Mouse (Mus musculus): ENCODE results near the gene Bid. TPM values are rescaled to one million over a fixed set of nuclear protein-coding genes. Genes with fewer than 3 reads are reported as not detected.
A peak's percentile ranks its signal among the peaks of the same experiment; 100 is the strongest.

The Bid gene
- 26.8 and 29.1 TPM in 2 replicates for polyA plus RNA-seq (2015; fragmentation: Nextera tagmentation; extraction: Ambion mirVana)

GRCm38 (mm10) chr6:120916074-120916971 is at the start of gene Bid:
Gene Bid (minus strand): TSS chr6:120916853.
- Histone ChIP-seq H3K36me3 (ENCODE audit: insufficient read depth, low read length) (no peaks in the 10 kb centered on the region), H3K27ac (ENCODE audit: low read length) (no peak within 1 kb of the TSS), H3K4me3 (ENCODE audit: low read length) (peak within 1 kb of the TSS; percentile 61), H3K9me3 (ENCODE audit: low read length) (no peaks in the 10 kb centered on the region), H3K27me3 (ENCODE audit: insufficient read depth, low read length) (no peaks in the 10 kb centered on the region), H3K4me2 (replicated peaks; ENCODE audit: low read depth, low read length) (peak within 1 kb of the TSS; percentile 96), H3K4me1 (ENCODE audit: insufficient read depth, low read length) (peaks cover 14% of the 10 kb centered on the region), H3K9ac (replicated peaks; ENCODE audit: low read length) (peak within 1 kb of the TSS; percentile 68)
- WGBS = 2% methylated on average over 58 of the region's 67 CpGs
- ATAC-seq (ENCODE audit: low FRiP score, low TSS enrichment) = peak; percentile 91

- 55% methylated on average over 13 of the region's 13 CpGs for WGBS
- H3K4me2 ChIP-seq (replicated peaks; ENCODE audit: low read depth, low read length) = no peak overlapping the region
- H3K9me3 ChIP-seq (ENCODE audit: low read length) = no peaks in the 10 kb centered on the region
- H3K9ac ChIP-seq (replicated peaks; ENCODE audit: low read length) = no peak overlapping the region
- H3K36me3 ChIP-seq (ENCODE audit: insufficient read depth, low read length) = no peaks in the 10 kb centered on the region
- ATAC-seq (ENCODE audit: low FRiP score, low TSS enrichment) = no peak
- H3K4me1 ChIP-seq (ENCODE audit: insufficient read depth, low read length) = no peaks in the 10 kb centered on the region
- H3K4me3 ChIP-seq (ENCODE audit: low read length) = no peak overlapping the region
- no peaks in the 10 kb centered on the region for H3K27me3 ChIP-seq (ENCODE audit: insufficient read depth, low read length)
- H3K27ac ChIP-seq (ENCODE audit: low read length) = no peak overlapping the region
Measured at GRCm38 (mm10) chr6:120965814-120966213, 49.2 kb upstream of the Bid start.

- no peaks in the 10 kb centered on the region for H3K27me3 ChIP-seq (ENCODE audit: insufficient read depth, low read length)
- H3K4me2 ChIP-seq (replicated peaks; ENCODE audit: low read depth, low read length) = no peak overlapping the region
- no peak for ATAC-seq (ENCODE audit: low FRiP score, low TSS enrichment)
- no peak overlapping the region for H3K9ac ChIP-seq (replicated peaks; ENCODE audit: low read length)
- H3K9me3 ChIP-seq (ENCODE audit: low read length) = no peaks in the 10 kb centered on the region
- 85% methylated on average over 3 of the region's 3 CpGs for WGBS
- no peaks in the 10 kb centered on the region; the same call in 1 of the 2 replicates for H3K36me3 ChIP-seq (ENCODE audit: insufficient read depth, low read length)
- no peak overlapping the region for H3K4me3 ChIP-seq (ENCODE audit: low read length)
- no peak overlapping the region for H3K27ac ChIP-seq (ENCODE audit: low read length)
- H3K4me1 ChIP-seq (ENCODE audit: insufficient read depth, low read length) = no peaks in the 10 kb centered on the region
Measured at GRCm38 (mm10) chr6:120964179-120964578, 47.5 kb upstream of the Bid start.

- no peak for ATAC-seq (ENCODE audit: low FRiP score, low TSS enrichment)
- Histone ChIP-seq H3K27ac (ENCODE audit: low read length) (no peak overlapping the region), H3K4me3 (ENCODE audit: low read length) (no peak overlapping the region), H3K4me1 (ENCODE audit: insufficient read depth, low read length) (no peaks in the 10 kb centered on the region), H3K36me3 (ENCODE audit: insufficient read depth, low read length) (peaks cover 27% of the 10 kb centered on the region), H3K27me3 (ENCODE audit: insufficient read depth, low read length) (no peaks in the 10 kb centered on the region), H3K9me3 (ENCODE audit: low read length) (no peaks in the 10 kb centered on the region), H3K4me2 (replicated peaks; ENCODE audit: low read depth, low read length) (no peak overlapping the region), H3K9ac (replicated peaks; ENCODE audit: low read length) (no peak overlapping the region)
- 88% methylated on average over 9 of the region's 9 CpGs for WGBS
Measured at GRCm38 (mm10) chr6:120960338-120961030, 43.8 kb upstream of the Bid start.

GRCm38 (mm10) chr6:120957331-120957730 is 40.7 kb upstream of the Bid start:
- no peak overlapping the region for H3K27ac ChIP-seq (ENCODE audit: low read length)
- H3K4me2 ChIP-seq (replicated peaks; ENCODE audit: low read depth, low read length) = no peak overlapping the region
- H3K27me3 ChIP-seq (ENCODE audit: insufficient read depth, low read length) = no peaks in the 10 kb centered on the region
- H3K36me3 ChIP-seq (ENCODE audit: insufficient read depth, low read length) = peaks cover 28% of the 10 kb centered on the region
- H3K9me3 ChIP-seq (ENCODE audit: low read length) = no peaks in the 10 kb centered on the region
- no peaks in the 10 kb centered on the region for H3K4me1 ChIP-seq (ENCODE audit: insufficient read depth, low read length)
- no peak overlapping the region for H3K4me3 ChIP-seq (ENCODE audit: low read length)
- 80% methylated on average over 4 of the region's 4 CpGs for WGBS
- no peak overlapping the region for H3K9ac ChIP-seq (replicated peaks; ENCODE audit: low read length)
- ATAC-seq (ENCODE audit: low FRiP score, low TSS enrichment) = no peak

- ATAC-seq (ENCODE audit: low FRiP score, low TSS enrichment) = no peak
- Histone ChIP-seq H3K27me3 (ENCODE audit: insufficient read depth, low read length) (no peaks in the 10 kb centered on the region), H3K36me3 (ENCODE audit: insufficient read depth, low read length) (peaks cover 28% of the 10 kb centered on the region), H3K4me2 (replicated peaks; ENCODE audit: low read depth, low read length) (no peak overlapping the region), H3K4me1 (ENCODE audit: insufficient read depth, low read length) (no peaks in the 10 kb centered on the region), H3K9ac (replicated peaks; ENCODE audit: low read length) (no peak overlapping the region), H3K9me3 (ENCODE audit: low read length) (no peaks in the 10 kb centered on the region), H3K4me3 (ENCODE audit: low read length) (no peak overlapping the region), H3K27ac (ENCODE audit: low read length) (no peak overlapping the region)
- 92% methylated on average over 11 of the region's 11 CpGs for WGBS
Measured at GRCm38 (mm10) chr6:120956259-120957161, 39.9 kb upstream of the Bid start.

- Histone ChIP-seq H3K27ac (ENCODE audit: low read length) (no peak overlapping the region), H3K36me3 (ENCODE audit: insufficient read depth, low read length) (peaks cover 34% of the 10 kb centered on the region), H3K9me3 (ENCODE audit: low read length) (no peaks in the 10 kb centered on the region), H3K27me3 (ENCODE audit: insufficient read depth, low read length) (no peaks in the 10 kb centered on the region), H3K4me3 (ENCODE audit: low read length) (no peak overlapping the region), H3K4me1 (ENCODE audit: insufficient read depth, low read length) (no peaks in the 10 kb centered on the region), H3K4me2 (replicated peaks; ENCODE audit: low read depth, low read length) (no peak overlapping the region), H3K9ac (replicated peaks; ENCODE audit: low read length) (no peak overlapping the region)
- ATAC-seq (ENCODE audit: low FRiP score, low TSS enrichment) = no peak
- WGBS = 69% methylated on average over 3 of the region's 3 CpGs
Measured at GRCm38 (mm10) chr6:120955215-120955614, 38.6 kb upstream of the Bid start.

GRCm38 (mm10) chr6:120954241-120954640 is 37.6 kb upstream of the Bid start:
- Histone ChIP-seq H3K4me1 (ENCODE audit: insufficient read depth, low read length) (no peaks in the 10 kb centered on the region), H3K4me3 (ENCODE audit: low read length) (no peak overlapping the region), H3K4me2 (replicated peaks; ENCODE audit: low read depth, low read length) (no peak overlapping the region), H3K27ac (ENCODE audit: low read length) (no peak overlapping the region), H3K36me3 (ENCODE audit: insufficient read depth, low read length) (peaks cover 39% of the 10 kb centered on the region), H3K9me3 (ENCODE audit: low read length) (no peaks in the 10 kb centered on the region), H3K9ac (replicated peaks; ENCODE audit: low read length) (no peak overlapping the region), H3K27me3 (ENCODE audit: insufficient read depth, low read length) (no peaks in the 10 kb centered on the region)
- no peak for ATAC-seq (ENCODE audit: low FRiP score, low TSS enrichment)
- WGBS = 92% methylated on average over 8 of the region's 8 CpGs

- no peak for ATAC-seq (ENCODE audit: low FRiP score, low TSS enrichment)
- Histone ChIP-seq H3K4me3 (ENCODE audit: low read length) (no peak overlapping the region), H3K9me3 (ENCODE audit: low read length) (no peaks in the 10 kb centered on the region), H3K4me1 (ENCODE audit: insufficient read depth, low read length) (no peaks in the 10 kb centered on the region), H3K36me3 (ENCODE audit: insufficient read depth, low read length) (peaks cover 26% of the 10 kb centered on the region; the same call in 1 of the 2 replicates), H3K9ac (replicated peaks; ENCODE audit: low read length) (no peak overlapping the region), H3K27ac (ENCODE audit: low read length) (no peak overlapping the region), H3K27me3 (ENCODE audit: insufficient read depth, low read length) (no peaks in the 10 kb centered on the region), H3K4me2 (replicated peaks; ENCODE audit: low read depth, low read length) (no peak overlapping the region)
- WGBS = 94% methylated on average over 6 of the region's 6 CpGs
Measured at GRCm38 (mm10) chr6:120952475-120952874, 35.8 kb upstream of the Bid start.

Data from kidney, embryonic 16.5 days (tissue).